Mouse (Mus musculus): ENCODE data around the gene Trim27. TPM values are rescaled to one million over a fixed set of nuclear protein-coding genes. Genes with fewer than 3 reads are reported as not detected.

The Trim27 gene
- polyA plus RNA-seq, 2 experiments: 101 to 123 TPM

GRCm38 (mm10) chr13:21185521-21185920 is 6.3 kb downstream of the Trim27 start:
- peaks cover 14% of the 10 kb centered on the region for H3K4me1 ChIP-seq (ENCODE audit: control insufficient read depth, insufficient read depth, low read length)
- WGBS: 85% methylated on average over 4 of the region's 4 CpGs

GRCm38 (mm10) chr13:21195406-21196228 is 16.4 kb downstream of the Trim27 start:
- H3K27ac ChIP-seq (replicated peaks; ENCODE audit: low read depth, low read length): no peak overlapping the region
- 87% methylated on average over 10 of the region's 10 CpGs for WGBS
- ATAC-seq (ENCODE audit: low FRiP score, low read depth) (no peak), DNase-seq (ENCODE audit: low spot score) (no peak)
- no peak for TF ChIP-seq POLR2A (IDR thresholded peaks at IDR 0.05; ENCODE audit: borderline replicate concordance, extremely low read depth, insufficient read depth, insufficient read length)
- no peaks in the 10 kb centered on the region for H3K9me3 ChIP-seq (ENCODE audit: control insufficient read depth, low read length)
- peaks cover 44% of the 10 kb centered on the region for H3K36me3 ChIP-seq (ENCODE audit: control insufficient read depth, insufficient read depth, low read length)
- H3K27me3 ChIP-seq (ENCODE audit: control insufficient read depth, insufficient read depth, low read length): no peaks in the 10 kb centered on the region
- H3K4me1 ChIP-seq (ENCODE audit: control insufficient read depth, insufficient read depth, low read length): no peaks in the 10 kb centered on the region
- no peak overlapping the region for H3K4me3 ChIP-seq (replicated peaks; ENCODE audit: low read length)
- no peak overlapping the region for H3K4me2 ChIP-seq (replicated peaks; ENCODE audit: low read depth, low read length, severe bottlenecking)
- no peak overlapping the region for H3K9ac ChIP-seq (ENCODE audit: low read depth, low read length, severe bottlenecking)

More at GRCm38 (mm10) chr13:21185521-21185920, 6.3 kb downstream of the Trim27 start:
- TF ChIP-seq POLR2A (IDR thresholded peaks at IDR 0.05; ENCODE audit: borderline replicate concordance, extremely low read depth, insufficient read depth, insufficient read length): no peak
- Histone ChIP-seq H3K9me3 (ENCODE audit: control insufficient read depth, low read length) (no peaks in the 10 kb centered on the region), H3K36me3 (ENCODE audit: control insufficient read depth, insufficient read depth, low read length) (peaks cover 89% of the 10 kb centered on the region), H3K4me2 (replicated peaks; ENCODE audit: low read depth, low read length, severe bottlenecking) (no peak overlapping the region), H3K9ac (ENCODE audit: low read depth, low read length, severe bottlenecking) (no peak overlapping the region), H3K4me3 (replicated peaks; ENCODE audit: low read length) (no peak overlapping the region), H3K27ac (replicated peaks; ENCODE audit: low read depth, low read length) (no peak overlapping the region), H3K27me3 (ENCODE audit: control insufficient read depth, insufficient read depth, low read length) (no peaks in the 10 kb centered on the region)
- ATAC-seq (ENCODE audit: low FRiP score, low read depth) (no peak), DNase-seq (ENCODE audit: low spot score) (no peak)

GRCm38 (mm10) chr13:21197721-21198120 is 18.5 kb downstream of the Trim27 start:
- Histone ChIP-seq H3K27ac (replicated peaks; ENCODE audit: low read depth, low read length) (no peak overlapping the region), H3K36me3 (ENCODE audit: control insufficient read depth, insufficient read depth, low read length) (peaks cover 23% of the 10 kb centered on the region), H3K9me3 (ENCODE audit: control insufficient read depth, low read length) (no peaks in the 10 kb centered on the region), H3K9ac (ENCODE audit: low read depth, low read length, severe bottlenecking) (no peak overlapping the region), H3K27me3 (ENCODE audit: control insufficient read depth, insufficient read depth, low read length) (no peaks in the 10 kb centered on the region), H3K4me1 (ENCODE audit: control insufficient read depth, insufficient read depth, low read length) (no peaks in the 10 kb centered on the region), H3K4me2 (replicated peaks; ENCODE audit: low read depth, low read length, severe bottlenecking) (no peak overlapping the region), H3K4me3 (replicated peaks; ENCODE audit: low read length) (no peak overlapping the region)
- TF ChIP-seq POLR2A (IDR thresholded peaks at IDR 0.05; ENCODE audit: borderline replicate concordance, extremely low read depth, insufficient read depth, insufficient read length): no peak
- DNase-seq (ENCODE audit: low spot score): no peak
- no peak for ATAC-seq (ENCODE audit: low FRiP score, low read depth)
- 74% methylated on average over 5 of the region's 5 CpGs for WGBS

- peaks cover 17% of the 10 kb centered on the region for H3K36me3 ChIP-seq (ENCODE audit: control insufficient read depth, insufficient read depth, low read length)
- H3K27ac ChIP-seq (replicated peaks; ENCODE audit: low read depth, low read length): no peak overlapping the region
- TF ChIP-seq POLR2A (IDR thresholded peaks at IDR 0.05; ENCODE audit: borderline replicate concordance, extremely low read depth, insufficient read depth, insufficient read length): no peak
- no peak overlapping the region for H3K9ac ChIP-seq (ENCODE audit: low read depth, low read length, severe bottlenecking)
- H3K4me1 ChIP-seq (ENCODE audit: control insufficient read depth, insufficient read depth, low read length): no peaks in the 10 kb centered on the region
- H3K4me3 ChIP-seq (replicated peaks; ENCODE audit: low read length): no peak overlapping the region
- H3K27me3 ChIP-seq (ENCODE audit: control insufficient read depth, insufficient read depth, low read length): no peaks in the 10 kb centered on the region
- no peaks in the 10 kb centered on the region for H3K9me3 ChIP-seq (ENCODE audit: control insufficient read depth, low read length)
- 68% methylated on average over 2 of the region's 2 CpGs for WGBS
- no peak for ATAC-seq (ENCODE audit: low FRiP score, low read depth)
- no peak overlapping the region for H3K4me2 ChIP-seq (replicated peaks; ENCODE audit: low read depth, low read length, severe bottlenecking)
- no peak for DNase-seq (ENCODE audit: low spot score)
These were observed 19.1 kb downstream of the Trim27 start for GRCm38 (mm10) chr13:21198313-21198712.

GRCm38 (mm10) chr13:21199046-21200028 is 20.1 kb downstream of the Trim27 start:
- Histone ChIP-seq H3K4me3 (replicated peaks; ENCODE audit: low read length) (peak overlapping the region; percentile 48), H3K27ac (replicated peaks; ENCODE audit: low read depth, low read length) (peak overlapping the region; percentile 86), H3K27me3 (ENCODE audit: control insufficient read depth, insufficient read depth, low read length) (no peaks in the 10 kb centered on the region), H3K4me1 (ENCODE audit: control insufficient read depth, insufficient read depth, low read length) (no peaks in the 10 kb centered on the region), H3K9me3 (ENCODE audit: control insufficient read depth, low read length) (0 out of 2 replicates have a peak, but pooled peaks cover 2% of the 10 kb centered on the region), H3K36me3 (ENCODE audit: control insufficient read depth, insufficient read depth, low read length) (peaks cover 10% of the 10 kb centered on the region), H3K4me2 (replicated peaks; ENCODE audit: low read depth, low read length, severe bottlenecking) (peak overlapping the region; percentile 48), H3K9ac (ENCODE audit: low read depth, low read length, severe bottlenecking) (peak overlapping the region; percentile 66)
- no peak for DNase-seq (ENCODE audit: low spot score)
- no peak for TF ChIP-seq POLR2A (IDR thresholded peaks at IDR 0.05; ENCODE audit: borderline replicate concordance, extremely low read depth, insufficient read depth, insufficient read length)
- WGBS: 3% methylated on average over 17 of the region's 17 CpGs
- peak; percentile 45 for ATAC-seq (ENCODE audit: low FRiP score, low read depth)

All from limb, embryonic 14.5 days (tissue).